Mouse (Mus musculus): ENCODE data around the gene Abhd4.

GRCm38 (mm10) chr14:54244183-54244582, 9.8 kb upstream of the Abhd4 start:
- TF ChIP-seq CEBPB (IDR thresholded peaks at IDR 0.05; ENCODE audit: low read depth) (no peak), USF1 (IDR thresholded peaks at IDR 0.05; ENCODE audit: low read depth) (no peak), CTCF (IDR thresholded peaks at IDR 0.05; ENCODE audit: control insufficient read depth, insufficient read depth, insufficient read length) (no peak)

Measured in C2C12 (cell line).